Mouse (Mus musculus) limb, embryonic 11.5 days (tissue): ENCODE measurements at regions not wholly inside any gene's neighbourhood (a gene's known extent, or its start where the extent isn't known, plus 50 kb on each side); places are given as distances from the start of the nearest gene placed in this dataset.

Source experiments
- ATAC-seq: fragments of 200-750 bp; cut with Nextera tagmentation; 2 replicates; pipeline ENCODE4 v1.8.0; 2017; ENCODE audit warnings: low read depth; ENCODE audit not compliant: insufficient number of reproducible peaks, low FRiP score, low TSS enrichment
- DNase-seq: peaks from one replicate; pipeline ENCODE4 v3.0.0-alpha.2; 2015; ENCODE audit warnings: low spot score
- H3K27ac ChIP-seq: fragments of 300-500 bp; sonication (generic); replicated peaks from 2 replicates; pipeline ENCODE4 v1.5.1; 2014; ENCODE audit warnings: low read depth, mild to moderate bottlenecking, low read length
- H3K27me3 ChIP-seq: fragments of 300-500 bp; sonication (generic); 2 replicates; pipeline ENCODE4 v1.6.1; 2014; ENCODE audit warnings: mild to moderate bottlenecking, low read length, mixed read lengths; ENCODE audit not compliant: control insufficient read depth, insufficient read depth
- H3K36me3 ChIP-seq: fragments of 300-500 bp; sonication (generic); 2 replicates; pipeline ENCODE4 v1.6.1; 2014; ENCODE audit warnings: mild to moderate bottlenecking, low read length, moderate library complexity, mixed read lengths; ENCODE audit not compliant: control insufficient read depth, insufficient read depth
- H3K4me1 ChIP-seq: fragments of 300-500 bp; sonication (generic); 2 replicates; pipeline ENCODE4 v1.6.1; 2014; ENCODE audit warnings: low read length, mixed read lengths; ENCODE audit not compliant: control insufficient read depth, insufficient read depth
- H3K4me2 ChIP-seq: fragments of 300-500 bp; sonication (generic); 2 replicates; pipeline ENCODE4 v1.6.1; 2014; ENCODE audit warnings: low read depth, mild to moderate bottlenecking, moderate library complexity; ENCODE audit not compliant: severe bottlenecking
- H3K4me3 ChIP-seq: fragments of 300-500 bp; sonication (generic); 2 replicates; pipeline ENCODE4 v1.5.1; 2014; ENCODE audit warnings: low read depth, low read length
- H3K9ac ChIP-seq: fragments of 300-500 bp; sonication (generic); 2 replicates; pipeline ENCODE4 v1.6.1; 2014; ENCODE audit warnings: mild to moderate bottlenecking, low read length
- H3K9me3 ChIP-seq: fragments of 300-500 bp; sonication (generic); 2 replicates; pipeline ENCODE4 v1.6.1; 2016; ENCODE audit warnings: low read length; ENCODE audit not compliant: control insufficient read depth
- WGBS: fragments of 180-500 bp; shearing (Covaris S2); extraction: QIAGEN DNeasy Blood & Tissue Kit; methylation state at CpG from one replicate; pipeline ENCODE4 v1.1.7; 2014; 5-methylcytosine and 5-hydroxymethylcytosine counted together

DNA sequence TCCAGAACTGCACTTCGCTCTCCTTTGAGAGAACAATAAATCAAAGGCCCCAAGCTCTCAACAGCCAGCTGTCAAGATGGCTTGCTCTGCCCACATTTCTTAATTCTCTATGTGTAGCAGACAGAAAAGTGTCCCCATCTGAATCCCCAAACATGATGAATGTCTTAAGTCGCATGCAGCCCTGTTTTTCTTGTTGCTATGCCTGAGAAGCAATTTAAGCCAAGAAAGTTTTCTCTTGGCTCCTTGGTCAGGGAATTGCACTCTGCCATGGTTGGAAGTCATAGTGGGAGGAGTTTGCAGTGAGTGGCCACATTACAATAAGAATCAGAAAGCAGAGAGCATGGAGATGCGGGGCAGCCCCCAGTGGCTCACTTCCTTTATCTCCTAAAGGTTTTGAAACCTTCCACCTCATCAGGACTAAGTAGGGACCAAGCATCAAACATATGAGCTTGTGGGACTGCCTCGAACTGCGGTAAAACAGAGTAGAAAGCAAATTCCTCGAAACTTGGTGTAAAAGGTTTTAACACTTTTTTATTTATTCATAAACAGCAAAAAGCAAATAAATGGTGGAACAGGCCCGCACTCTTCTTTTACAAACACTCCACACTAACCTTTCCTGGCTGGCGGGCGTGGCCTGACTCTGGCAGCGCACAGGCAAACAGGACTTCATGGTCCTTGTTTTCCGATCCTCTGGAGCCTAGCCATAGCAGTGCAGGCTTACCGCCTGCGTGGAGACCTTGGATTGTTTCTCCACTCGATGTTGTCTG lies 227.4 kb downstream of the Ankrd50 start:
- no peak for ATAC-seq
- Histone ChIP-seq H3K4me2 (no peak overlapping the region), H3K36me3 (no peaks in the 10 kb centered on the region), H3K27me3 (no peaks in the 10 kb centered on the region), H3K4me3 (no peak overlapping the region), H3K9ac (no peak overlapping the region), H3K4me1 (no peaks in the 10 kb centered on the region), H3K27ac (no peak overlapping the region), H3K9me3 (no peaks in the 10 kb centered on the region)
- DNase-seq: no peak
- WGBS: 58% methylated on average over 14 of the region's 14 CpGs

DNA sequence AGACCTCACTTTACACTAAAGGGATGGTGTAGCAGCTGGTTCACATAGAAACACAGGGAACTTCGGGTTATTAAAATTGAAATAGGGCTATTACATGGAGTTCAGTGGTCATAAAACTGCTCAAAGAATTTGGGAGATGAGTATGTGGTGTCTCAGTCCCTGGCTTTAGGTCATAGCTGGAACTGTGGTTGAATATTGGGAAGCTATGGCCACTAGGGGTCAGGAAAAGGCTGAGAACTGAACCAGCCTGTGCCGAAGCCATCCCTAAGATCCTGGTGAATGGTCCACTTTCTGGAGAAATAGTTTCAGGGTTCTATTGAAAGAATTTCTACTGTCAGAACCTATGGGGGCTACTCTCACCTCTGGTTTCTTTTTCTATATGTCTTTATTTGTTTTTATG lies 229.0 kb downstream of the Ankrd50 start:
- Histone ChIP-seq H3K9ac (no peak overlapping the region), H3K4me3 (no peak overlapping the region), H3K27ac (no peak overlapping the region), H3K27me3 (no peaks in the 10 kb centered on the region), H3K36me3 (no peaks in the 10 kb centered on the region), H3K4me1 (no peaks in the 10 kb centered on the region), H3K4me2 (no peak overlapping the region), H3K9me3 (no peaks in the 10 kb centered on the region)
- 16% methylated on average over 2 of the region's 2 CpGs for WGBS
- ATAC-seq: no peak
- peak; percentile 54 for DNase-seq

DNA sequence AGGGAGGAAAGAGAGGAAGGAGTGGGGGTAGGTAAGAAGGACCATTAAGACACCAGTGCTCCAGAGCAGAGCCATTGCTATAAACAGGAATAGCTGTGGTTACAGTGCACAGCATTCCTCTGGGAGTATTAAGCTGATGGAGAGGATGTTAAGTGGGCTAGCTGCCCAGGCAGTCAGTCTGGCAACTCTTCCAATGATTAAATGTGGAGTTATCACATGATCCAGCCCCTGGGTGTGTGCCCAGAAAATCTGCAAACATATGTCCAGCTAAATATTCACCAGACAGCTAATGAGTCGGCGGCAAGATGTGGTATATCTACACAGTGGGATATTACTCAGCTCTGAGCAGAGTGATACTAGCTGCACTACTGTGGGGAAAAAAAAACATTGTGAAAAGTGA lies 229.7 kb downstream of the Ankrd50 start:
- Histone ChIP-seq H3K9ac (no peak overlapping the region), H3K4me1 (no peaks in the 10 kb centered on the region), H3K4me2 (no peak overlapping the region), H3K9me3 (no peaks in the 10 kb centered on the region), H3K4me3 (no peak overlapping the region), H3K36me3 (no peaks in the 10 kb centered on the region), H3K27ac (no peak overlapping the region), H3K27me3 (no peaks in the 10 kb centered on the region)
- no peak for DNase-seq
- WGBS: 91% methylated on average over 2 of the region's 2 CpGs
- ATAC-seq: no peak

DNA sequence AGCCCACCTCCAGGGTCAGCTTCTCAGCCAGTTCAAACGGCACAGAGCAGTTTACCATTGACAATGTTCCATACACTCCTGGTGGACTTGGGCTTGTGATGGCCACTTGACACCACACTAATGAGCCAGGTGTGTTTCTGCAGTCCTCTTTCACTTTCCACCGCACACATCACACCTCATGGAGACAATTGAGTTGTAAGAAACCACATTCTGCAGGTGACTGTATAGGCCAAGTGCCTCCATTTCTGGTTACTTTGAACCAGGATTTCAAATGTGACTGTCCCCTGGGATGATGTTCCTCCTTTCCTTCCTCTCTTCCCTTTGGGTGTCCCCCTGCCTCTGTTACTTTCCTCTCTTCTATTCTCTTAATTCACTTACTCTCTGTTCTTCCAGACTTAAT lies 233.1 kb downstream of the Ankrd50 start:
- DNase-seq (no peak), ATAC-seq (no peak)
- Histone ChIP-seq H3K27me3 (no peaks in the 10 kb centered on the region), H3K4me1 (no peaks in the 10 kb centered on the region), H3K4me2 (no peak overlapping the region), H3K4me3 (no peak overlapping the region), H3K27ac (no peak overlapping the region), H3K36me3 (no peaks in the 10 kb centered on the region), H3K9me3 (no peaks in the 10 kb centered on the region), H3K9ac (no peak overlapping the region)
- 79% methylated on average over 2 of the region's 2 CpGs for WGBS

DNA sequence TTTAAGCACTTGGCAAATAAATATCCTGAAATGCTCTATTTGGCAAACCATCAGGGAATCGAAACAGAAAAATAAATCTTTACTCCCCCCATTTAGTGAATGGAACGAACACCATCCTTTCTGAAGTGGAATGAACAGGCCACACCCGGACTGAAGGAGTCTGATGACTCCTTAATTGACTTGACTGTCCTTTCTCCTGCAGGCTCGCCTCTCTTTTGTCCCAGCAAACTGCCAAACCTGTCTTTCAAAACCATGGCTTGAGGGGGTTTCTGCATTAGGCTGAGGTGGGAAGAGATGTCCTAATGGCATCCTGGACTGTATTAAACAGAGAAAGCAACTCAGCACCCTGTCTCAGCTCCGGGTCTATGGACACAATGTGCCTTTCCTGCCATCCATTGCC lies 234.1 kb downstream of the Ankrd50 start:
- no peak overlapping the region for H3K9ac ChIP-seq
- no peak for ATAC-seq
- no peaks in the 10 kb centered on the region for H3K9me3 ChIP-seq
- no peaks in the 10 kb centered on the region for H3K36me3 ChIP-seq
- no peaks in the 10 kb centered on the region for H3K4me1 ChIP-seq
- no peak overlapping the region for H3K4me2 ChIP-seq
- no peak overlapping the region for H3K4me3 ChIP-seq
- 75% methylated on average over 5 of the region's 5 CpGs for WGBS
- no peak for DNase-seq
- H3K27ac ChIP-seq: no peak overlapping the region
- H3K27me3 ChIP-seq: no peaks in the 10 kb centered on the region

DNA sequence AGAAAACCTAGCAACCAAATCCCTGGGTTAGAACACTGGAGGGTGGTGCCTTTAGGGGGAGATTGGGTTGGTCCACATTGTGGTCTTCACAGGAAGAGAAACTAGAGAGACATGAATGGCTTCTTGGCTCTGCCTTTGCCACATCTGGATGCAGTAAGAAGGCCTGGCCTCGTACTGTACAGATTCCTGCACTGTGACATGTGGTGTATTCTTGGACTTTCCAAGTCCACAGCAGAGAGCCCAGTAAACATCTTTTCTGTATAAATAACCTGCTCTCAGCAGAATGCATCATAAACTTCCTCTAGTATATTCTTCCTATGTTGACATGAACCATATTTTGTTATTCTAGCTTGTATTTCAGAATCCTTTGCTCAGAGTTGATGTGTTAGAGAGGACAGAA lies 235.7 kb downstream of the Ankrd50 start:
- H3K36me3 ChIP-seq: no peaks in the 10 kb centered on the region
- 78% methylated on average over 1 of the region's 1 CpGs for WGBS
- no peak for ATAC-seq

DNA sequence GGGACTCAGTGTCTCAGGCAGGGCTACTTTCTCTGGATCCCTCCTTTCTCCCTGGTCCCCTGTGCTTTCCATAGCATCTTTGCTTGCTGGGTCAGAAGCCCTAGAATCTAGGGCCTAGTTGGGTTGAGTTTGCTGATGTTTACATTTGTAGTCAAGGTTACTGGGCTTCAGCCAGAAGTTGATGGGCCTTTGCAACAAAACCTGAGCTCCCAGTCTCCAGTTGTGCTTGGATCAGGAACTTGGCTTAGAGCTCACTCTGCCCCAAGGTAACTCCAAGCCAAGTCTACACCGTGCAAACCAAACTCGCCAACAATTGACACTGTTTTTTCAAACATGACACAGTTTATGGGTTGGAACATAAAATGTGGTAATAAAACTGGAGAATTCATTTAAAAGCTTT lies 238.2 kb downstream of the Ankrd50 start:
- Histone ChIP-seq H3K27ac (no peak overlapping the region), H3K27me3 (no peaks in the 10 kb centered on the region), H3K9ac (no peak overlapping the region), H3K4me3 (no peak overlapping the region), H3K4me1 (no peaks in the 10 kb centered on the region), H3K36me3 (no peaks in the 10 kb centered on the region), H3K4me2 (no peak overlapping the region), H3K9me3 (no peaks in the 10 kb centered on the region)
- DNase-seq: no peak
- WGBS: 85% methylated on average over 2 of the region's 2 CpGs
- no peak for ATAC-seq

More for the DNA sequence above, 235.7 kb downstream of the Ankrd50 start:
- no peaks in the 10 kb centered on the region for H3K9me3 ChIP-seq
- no peaks in the 10 kb centered on the region for H3K27me3 ChIP-seq
- H3K27ac ChIP-seq: no peak overlapping the region
- H3K4me2 ChIP-seq: no peak overlapping the region
- no peaks in the 10 kb centered on the region for H3K4me1 ChIP-seq
- DNase-seq: no peak
- no peak overlapping the region for H3K9ac ChIP-seq
- H3K4me3 ChIP-seq: no peak overlapping the region

DNA sequence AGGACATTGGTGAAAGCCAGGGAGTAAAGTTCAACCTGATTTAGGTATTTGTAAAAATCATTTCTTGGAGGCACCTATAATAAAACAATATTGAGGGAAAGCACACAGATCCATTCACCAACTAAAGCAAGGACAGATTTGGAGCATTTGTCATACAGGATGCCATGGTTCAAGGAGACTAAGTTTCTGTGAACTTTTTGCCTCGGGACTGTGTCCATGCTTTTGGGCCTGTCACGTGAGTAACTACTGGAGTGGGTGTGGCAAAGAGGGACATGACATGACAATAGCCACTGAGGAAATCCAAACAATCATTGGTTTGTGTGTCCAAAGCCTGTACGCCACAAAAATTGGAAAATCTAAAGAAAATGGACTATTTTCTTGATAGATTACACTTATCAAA lies 241.4 kb downstream of the Ankrd50 start:
- H3K4me1 ChIP-seq: no peaks in the 10 kb centered on the region
- H3K4me2 ChIP-seq: no peak overlapping the region
- H3K36me3 ChIP-seq: no peaks in the 10 kb centered on the region
- H3K27ac ChIP-seq: no peak overlapping the region
- WGBS: 85% methylated on average over 3 of the region's 3 CpGs
- ATAC-seq (no peak), DNase-seq (no peak)
- H3K9ac ChIP-seq: no peak overlapping the region
- H3K9me3 ChIP-seq: no peaks in the 10 kb centered on the region
- no peaks in the 10 kb centered on the region for H3K27me3 ChIP-seq
- H3K4me3 ChIP-seq: no peak overlapping the region

DNA sequence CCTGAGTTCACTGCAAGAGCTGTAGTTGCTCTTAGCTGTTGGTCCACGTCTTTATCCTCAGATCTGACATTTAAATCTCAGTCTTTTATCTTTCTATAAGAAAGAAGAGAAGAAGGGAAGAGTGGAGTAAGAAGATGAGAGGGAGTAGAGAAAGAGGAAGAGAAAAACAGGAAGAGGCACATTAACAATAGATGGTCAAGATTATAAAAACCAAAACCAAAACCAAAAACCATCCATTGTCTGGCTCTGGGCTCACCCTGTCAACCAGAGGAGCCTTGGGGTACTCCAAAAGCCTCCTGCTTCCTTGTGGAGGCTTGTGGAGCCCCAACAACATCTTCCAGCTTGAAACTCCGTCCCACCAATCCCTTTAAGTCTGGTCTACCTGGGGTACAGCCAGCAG lies 247.0 kb downstream of the Ankrd50 start:
- H3K9ac ChIP-seq: no peak overlapping the region
- H3K4me1 ChIP-seq: peaks cover 8% of the 10 kb centered on the region; the same call in 1 of the 2 replicates
- no peaks in the 10 kb centered on the region for H3K36me3 ChIP-seq
- H3K27me3 ChIP-seq: no peaks in the 10 kb centered on the region
- H3K27ac ChIP-seq: no peak overlapping the region
- DNase-seq (no peak), ATAC-seq (no peak)
- no peak overlapping the region for H3K4me3 ChIP-seq
- WGBS: 89% methylated on average over 2 of the region's 2 CpGs
- H3K9me3 ChIP-seq: no peaks in the 10 kb centered on the region
- no peak overlapping the region for H3K4me2 ChIP-seq
